Mouse (Mus musculus) stomach, postnatal 0 days (tissue): ENCODE results near the gene Cenpi. TPM values are rescaled to one million over a fixed set of nuclear protein-coding genes. Genes with fewer than 3 reads are reported as not detected.
"Not testable (repeated sequence)": the region's sequence is repeated elsewhere in the genome, so short reads cannot be mapped to it uniquely, and the experiment has no call there.

Experiments
- ATAC-seq: fragments of 200-750 bp; cut with Nextera tagmentation; 2 replicates; pipeline ENCODE4 v1.8.0; 2017; ENCODE audit not compliant: low FRiP score, low TSS enrichment
- DNase-seq: peaks from one replicate; pipeline ENCODE4 v3.0.0-alpha.2; 2016; ENCODE audit warnings: low spot score
- H3K27ac ChIP-seq: fragments of 300-500 bp; sonication (generic); replicated peaks from 2 replicates; pipeline ENCODE4 v1.5.1; 2014; ENCODE audit warnings: mild to moderate bottlenecking, control low read depth
- H3K27me3 ChIP-seq: fragments of 300-500 bp; sonication (generic); 2 replicates; pipeline ENCODE4 v1.6.1; 2014; ENCODE audit warnings: low read length; ENCODE audit not compliant: control insufficient read depth, insufficient read depth
- H3K36me3 ChIP-seq: fragments of 300-500 bp; sonication (generic); 2 replicates; pipeline ENCODE4 v1.6.1; 2014; ENCODE audit warnings: low read length, mixed read lengths; ENCODE audit not compliant: control insufficient read depth, insufficient read depth
- H3K4me1 ChIP-seq: fragments of 300-500 bp; sonication (generic); replicated peaks from 2 replicates; pipeline ENCODE4 v1.6.1; 2014; ENCODE audit warnings: antibody characterized with exemption; ENCODE audit not compliant: control insufficient read depth, insufficient read depth
- H3K4me2 ChIP-seq: fragments of 300-500 bp; sonication (generic); replicated peaks from 2 replicates; pipeline ENCODE4 v1.6.1; 2014; ENCODE audit warnings: low read depth, mild to moderate bottlenecking, control low read depth, moderate library complexity
- H3K4me3 ChIP-seq: fragments of 300-500 bp; sonication (generic); 2 replicates; pipeline ENCODE4 v1.5.1; 2014; ENCODE audit warnings: low read depth, low read length, control low read depth
- H3K9ac ChIP-seq: fragments of 300-500 bp; sonication (generic); 2 replicates; pipeline ENCODE4 v1.6.1; 2014; ENCODE audit warnings: mild to moderate bottlenecking, low read length, control low read depth, mixed read lengths
- H3K9me3 ChIP-seq: fragments of 300-500 bp; sonication (generic); 2 replicates; pipeline ENCODE4 v1.6.1; 2016; ENCODE audit warnings: low read length; ENCODE audit not compliant: control insufficient read depth
- CTCF ChIP-seq: IDR thresholded peaks from 2 replicates; pipeline ENCODE4 v1.5.1; 2016; ENCODE audit warnings: antibody characterized with exemption, low read depth, mild to moderate bottlenecking, moderate library complexity
- EP300 ChIP-seq: optimal IDR thresholded peaks from 2 replicates; pipeline ENCODE3; 2016; ENCODE audit warnings: antibody characterized with exemption
- WGBS: fragments of 180-500 bp; shearing (Covaris S2); extraction: QIAGEN DNeasy Blood & Tissue Kit; methylation state at CpG from one replicate; pipeline ENCODE4 v1.1.7; 2014; 5-methylcytosine and 5-hydroxymethylcytosine counted together
- polyA plus RNA-seq: library from polyadenylated mRNA; unstranded; fragments of >200 nt; fragmentation: Nextera tagmentation; extraction: Ambion mirVana; gene quantifications from 2 replicates; pipeline ENCODE4 v1.2.1, GENCODE M21; 2015

Gene Cenpi
- polyA plus RNA-seq, 1 experiment from 2014 or later = 7.4 TPM

DNA sequence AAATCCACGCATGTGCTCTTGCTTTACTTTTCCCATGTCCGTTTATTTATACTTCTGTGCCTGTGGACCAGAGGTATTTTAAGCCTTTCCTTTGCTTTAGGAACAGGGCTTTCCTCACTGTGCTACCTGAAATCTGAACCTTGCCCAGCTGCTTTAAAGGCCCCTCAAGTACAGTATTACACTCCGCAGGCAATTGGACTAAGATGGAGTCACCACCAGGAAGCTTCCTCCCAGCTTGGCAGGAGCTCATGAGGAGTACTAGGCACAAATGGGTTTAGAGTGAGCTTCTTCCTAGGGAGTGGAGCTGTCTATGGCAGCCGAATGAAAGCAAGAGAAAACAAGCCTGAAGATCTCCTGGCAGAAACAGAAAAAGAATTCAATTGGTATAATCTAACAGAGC is 10.7 kb upstream of the Cenpi start:
- Histone ChIP-seq H3K9me3 (no peaks in the 10 kb centered on the region), H3K9ac (no peak overlapping the region), H3K4me3 (no peak overlapping the region), H3K4me1 (no peaks in the 10 kb centered on the region), H3K36me3 (no peaks in the 10 kb centered on the region), H3K4me2 (no peak overlapping the region), H3K27ac (no peak overlapping the region), H3K27me3 (no peaks in the 10 kb centered on the region)
- no peak for DNase-seq
- no peak for TF ChIP-seq EP300
- TF ChIP-seq CTCF = no peak
- WGBS = 38% methylated on average over 4 of the region's 4 CpGs
- no peak for ATAC-seq

DNA sequence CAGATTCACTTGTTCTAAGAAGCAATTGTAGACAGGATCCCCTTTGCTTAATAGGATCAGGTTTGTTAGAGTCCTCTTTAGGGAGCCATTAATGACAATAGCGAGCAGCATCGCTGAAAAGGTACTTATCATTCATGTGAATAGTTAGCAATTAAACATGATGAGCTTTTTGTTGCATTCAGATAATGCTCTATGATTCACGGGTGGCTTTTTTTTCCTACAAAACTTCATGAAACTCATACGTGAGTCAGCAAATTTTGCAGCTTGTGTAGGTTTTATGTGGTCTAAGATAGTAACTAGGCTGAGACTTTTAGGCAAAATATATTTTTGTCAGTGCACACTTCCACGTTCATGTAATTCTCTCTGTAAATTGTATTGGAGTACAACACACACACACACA is 7.7 kb upstream of the Cenpi start:
- Histone ChIP-seq H3K9ac (no peak overlapping the region), H3K9me3 (no peaks in the 10 kb centered on the region), H3K27ac (no peak overlapping the region), H3K4me2 (no peak overlapping the region), H3K4me3 (no peak overlapping the region), H3K27me3 (no peaks in the 10 kb centered on the region), H3K36me3 (no peaks in the 10 kb centered on the region), H3K4me1 (no peaks in the 10 kb centered on the region)
- ATAC-seq = no peak
- no peak for TF ChIP-seq EP300
- TF ChIP-seq CTCF = no peak
- WGBS = 59% methylated on average over 5 of the region's 5 CpGs
- no peak for DNase-seq

DNA sequence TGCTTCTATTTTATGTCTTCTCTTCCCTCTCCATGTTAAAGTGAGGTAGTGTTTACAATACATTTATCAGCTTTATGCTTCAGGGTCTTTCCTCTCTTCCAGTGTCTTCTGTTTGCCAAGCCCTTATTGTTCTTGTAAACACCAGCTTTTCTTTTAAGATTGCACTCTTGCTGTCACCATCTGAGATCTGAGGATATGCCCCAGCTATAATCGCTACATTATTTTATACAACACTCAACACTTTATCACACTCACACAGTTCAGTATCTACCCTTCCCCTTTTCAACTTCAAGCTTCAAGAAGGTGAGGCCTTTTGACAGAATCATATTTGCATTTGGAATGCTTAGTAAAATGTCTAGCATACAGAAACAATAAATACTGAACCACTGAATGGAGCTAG is 4.6 kb upstream of the Cenpi start:
- no peak overlapping the region for H3K4me2 ChIP-seq
- DNase-seq (no peak), ATAC-seq (no peak)
- no peak overlapping the region for H3K4me3 ChIP-seq
- no peak overlapping the region for H3K9ac ChIP-seq
- H3K27me3 ChIP-seq = no peaks in the 10 kb centered on the region
- no peaks in the 10 kb centered on the region for H3K36me3 ChIP-seq
- 100% methylated on average over 1 of the region's 1 CpGs for WGBS
- no peak overlapping the region for H3K27ac ChIP-seq
- no peak for TF ChIP-seq EP300
- TF ChIP-seq CTCF = no peak
- no peaks in the 10 kb centered on the region for H3K9me3 ChIP-seq
- H3K4me1 ChIP-seq = no peaks in the 10 kb centered on the region

DNA sequence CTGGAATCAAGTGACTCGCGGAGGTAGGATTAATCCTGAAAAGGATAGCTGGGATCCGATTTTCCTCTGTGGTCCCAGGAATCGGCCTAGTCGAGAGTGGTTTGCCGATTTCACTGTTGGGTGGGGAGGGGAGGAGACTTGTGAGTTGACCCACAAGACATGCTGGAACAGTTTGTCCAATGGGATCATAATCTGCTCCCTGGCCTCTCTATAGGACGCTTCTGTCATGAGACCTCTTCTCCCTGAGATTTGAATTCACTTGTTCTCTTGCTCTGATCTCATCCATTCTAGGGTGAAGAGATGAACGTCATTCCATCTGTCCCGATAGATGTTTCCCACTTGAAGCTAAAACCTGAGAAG is 371 bp downstream of the Cenpi start:
- no peaks in the 10 kb centered on the region for H3K4me1 ChIP-seq
- H3K27ac ChIP-seq = no peak overlapping the region
- no peak for DNase-seq
- no peaks in the 10 kb centered on the region for H3K9me3 ChIP-seq
- peak overlapping the region; percentile 35; the same call in 1 of the 2 replicates for H3K9ac ChIP-seq
- peak overlapping the region; percentile 44 for H3K4me2 ChIP-seq
- no peak for TF ChIP-seq EP300
- no peak for TF ChIP-seq CTCF
- H3K36me3 ChIP-seq = no peaks in the 10 kb centered on the region
- no peaks in the 10 kb centered on the region for H3K27me3 ChIP-seq
- WGBS = 14% methylated on average over 9 of the region's 9 CpGs
- peak; percentile 73 for ATAC-seq
- peak overlapping the region; percentile 37 for H3K4me3 ChIP-seq

DNA sequence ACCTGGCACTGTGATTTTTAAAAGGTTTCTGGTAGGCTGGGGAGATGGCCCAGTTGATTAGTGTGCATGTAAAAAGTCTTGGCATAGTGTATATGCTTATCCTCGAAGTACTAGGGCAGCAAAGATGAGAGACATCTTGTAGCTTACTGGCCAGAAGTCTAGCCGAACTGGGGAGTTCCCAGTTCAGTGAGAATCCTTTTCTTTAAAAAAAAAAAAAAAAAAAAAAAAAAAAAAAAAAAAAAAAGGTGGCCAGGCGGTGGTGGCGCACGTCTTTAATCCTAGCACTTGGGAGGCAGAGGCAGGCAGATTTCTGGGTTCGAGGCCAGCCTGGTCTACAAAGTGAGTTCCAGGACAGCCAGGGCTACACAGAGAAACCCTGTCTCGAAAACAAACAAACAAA is 3.3 kb downstream of the Cenpi start:
- H3K9ac ChIP-seq, H3K4me3 ChIP-seq, H3K9me3 ChIP-seq, ATAC-seq, H3K27me3 ChIP-seq, H3K4me1 ChIP-seq, H3K4me2 ChIP-seq, H3K36me3 ChIP-seq, H3K27ac ChIP-seq, DNase-seq: not testable (repeated sequence)
- WGBS = 89% methylated on average over 7 of the region's 7 CpGs

DNA sequence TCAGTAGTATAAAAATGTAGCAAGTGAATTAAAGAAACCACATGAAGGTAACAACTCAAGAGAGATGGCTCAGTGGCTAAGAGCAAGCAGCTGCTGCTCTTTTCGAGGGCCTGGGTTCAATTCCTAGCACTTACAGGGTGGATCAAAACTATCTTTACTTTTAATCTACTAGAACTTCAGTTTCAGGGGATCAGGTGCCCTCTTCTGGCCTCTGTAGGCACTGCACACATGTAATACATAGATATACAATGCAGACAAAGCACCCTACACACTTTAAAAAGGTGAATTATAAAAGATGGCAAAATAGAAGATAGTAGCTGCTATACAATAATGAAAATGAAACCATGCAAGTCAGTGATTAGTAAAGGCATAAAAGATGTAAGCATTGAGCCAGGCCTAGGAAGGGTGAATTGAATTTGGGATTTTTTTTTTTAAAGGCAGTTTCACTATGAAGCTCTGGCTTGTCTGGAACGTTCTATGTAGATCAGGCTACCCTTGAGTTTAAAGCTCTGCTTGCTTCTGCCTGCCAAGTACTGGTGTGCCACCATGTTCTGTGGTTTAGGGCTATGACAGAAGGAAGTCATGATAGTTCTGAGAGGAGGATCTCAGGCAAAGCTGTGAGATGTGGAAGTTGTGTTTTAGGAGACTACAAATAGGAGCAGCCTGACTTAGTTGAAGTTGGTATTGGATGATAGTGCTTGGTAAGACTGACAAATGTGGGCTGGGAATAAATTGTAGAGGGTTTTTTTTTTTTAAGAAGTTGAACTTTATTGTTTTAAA is 11.5 kb downstream of the Cenpi start:
- no peak overlapping the region for H3K4me3 ChIP-seq
- H3K4me2 ChIP-seq = no peak overlapping the region
- whole genome bisulfite sequencing = 78% methylated on average over 2 of the region's 2 CpGs
- no peak overlapping the region for H3K9ac ChIP-seq
- H3K4me1 ChIP-seq = no peaks in the 10 kb centered on the region
- no peak overlapping the region for H3K27ac ChIP-seq
- no peaks in the 10 kb centered on the region for H3K36me3 ChIP-seq
- no peaks in the 10 kb centered on the region for H3K9me3 ChIP-seq
- peak; percentile 20 for DNase-seq
- H3K27me3 ChIP-seq = no peaks in the 10 kb centered on the region
- ATAC-seq = no peak
- TF ChIP-seq EP300 = no peak
- TF ChIP-seq CTCF = peak; percentile 69
